Mouse (Mus musculus): ENCODE results near the gene Edem1. TPM values are rescaled to one million over a fixed set of nuclear protein-coding genes. Genes with fewer than 3 reads are reported as not detected.
"Not testable (repeated sequence)": the region's sequence is repeated elsewhere in the genome, so short reads cannot be mapped to it uniquely, and the experiment has no call there.

Edem1 gene
- polyA plus RNA-seq, 1 experiment from 2014 or later = 25.0 TPM

- no peak for DNase-seq (ENCODE audit: low spot score)
- Histone ChIP-seq H3K4me1 (replicated peaks; ENCODE audit: control insufficient read depth, insufficient read depth, low read length) (no peaks in the 10 kb centered on the region), H3K27me3 (replicated peaks; ENCODE audit: control insufficient read depth, insufficient read depth, low read length) (no peaks in the 10 kb centered on the region), H3K4me3 (ENCODE audit: low read depth, low read length) (no peak overlapping the region), H3K9ac (ENCODE audit: low read depth, low read length) (no peak overlapping the region), H3K9me3 (ENCODE audit: control insufficient read depth, low read length) (no peaks in the 10 kb centered on the region), H3K4me2 (no peak overlapping the region), H3K36me3 (ENCODE audit: control insufficient read depth, insufficient read depth, low read length) (peaks cover 20% of the 10 kb centered on the region), H3K27ac (ENCODE audit: low read depth, low read length) (no peak overlapping the region)
- 87% methylated on average over 7 of the region's 7 CpGs for WGBS
- no peak for ATAC-seq (replicated peaks; ENCODE audit: low FRiP score)
These were observed 16.3 kb downstream of the Edem1 start for GRCm38 (mm10) chr6:108844771-108845170.

GRCm38 (mm10) chr6:108852088-108852670, 23.7 kb downstream of the Edem1 start:
- no peak overlapping the region for H3K9ac ChIP-seq (ENCODE audit: low read depth, low read length)
- H3K27me3 ChIP-seq (replicated peaks; ENCODE audit: control insufficient read depth, insufficient read depth, low read length) = no peaks in the 10 kb centered on the region
- no peak overlapping the region for H3K27ac ChIP-seq (ENCODE audit: low read depth, low read length)
- no peak overlapping the region for H3K4me3 ChIP-seq (ENCODE audit: low read depth, low read length)
- H3K36me3 ChIP-seq (ENCODE audit: control insufficient read depth, insufficient read depth, low read length) = peaks cover 22% of the 10 kb centered on the region
- no peak overlapping the region for H3K4me2 ChIP-seq
- DNase-seq (ENCODE audit: low spot score) (no peak), ATAC-seq (replicated peaks; ENCODE audit: low FRiP score) (no peak)
- H3K9me3 ChIP-seq (ENCODE audit: control insufficient read depth, low read length) = no peaks in the 10 kb centered on the region
- no peaks in the 10 kb centered on the region for H3K4me1 ChIP-seq (replicated peaks; ENCODE audit: control insufficient read depth, insufficient read depth, low read length)
- WGBS = 90% methylated on average over 8 of the region's 8 CpGs

- H3K36me3 ChIP-seq (ENCODE audit: control insufficient read depth, insufficient read depth, low read length) = peaks cover 22% of the 10 kb centered on the region
- H3K4me3 ChIP-seq (ENCODE audit: low read depth, low read length) = no peak overlapping the region
- H3K4me2 ChIP-seq = no peak overlapping the region
- no peak overlapping the region for H3K9ac ChIP-seq (ENCODE audit: low read depth, low read length)
- no peak overlapping the region for H3K27ac ChIP-seq (ENCODE audit: low read depth, low read length)
- ATAC-seq (replicated peaks; ENCODE audit: low FRiP score) = no peak
- 91% methylated on average over 5 of the region's 5 CpGs for WGBS
- H3K9me3 ChIP-seq (ENCODE audit: control insufficient read depth, low read length) = no peaks in the 10 kb centered on the region
- DNase-seq (ENCODE audit: low spot score) = no peak
- H3K27me3 ChIP-seq (replicated peaks; ENCODE audit: control insufficient read depth, insufficient read depth, low read length) = no peaks in the 10 kb centered on the region
- no peaks in the 10 kb centered on the region for H3K4me1 ChIP-seq (replicated peaks; ENCODE audit: control insufficient read depth, insufficient read depth, low read length)
These were observed 24.5 kb downstream of the Edem1 start for GRCm38 (mm10) chr6:108852986-108853385.

GRCm38 (mm10) chr6:108858583-108858982, 30.1 kb downstream of the Edem1 start:
- H3K27ac ChIP-seq (ENCODE audit: low read depth, low read length) = no peak overlapping the region
- no peak overlapping the region for H3K4me2 ChIP-seq
- DNase-seq (ENCODE audit: low spot score) (no peak), ATAC-seq (replicated peaks; ENCODE audit: low FRiP score) (no peak)
- no peak overlapping the region for H3K4me3 ChIP-seq (ENCODE audit: low read depth, low read length)
- no peak overlapping the region for H3K9ac ChIP-seq (ENCODE audit: low read depth, low read length)
- WGBS = 92% methylated on average over 9 of the region's 9 CpGs
- peaks cover 6% of the 10 kb centered on the region; the same call in 1 of the 2 replicates for H3K36me3 ChIP-seq (ENCODE audit: control insufficient read depth, insufficient read depth, low read length)
- no peaks in the 10 kb centered on the region for H3K9me3 ChIP-seq (ENCODE audit: control insufficient read depth, low read length)
- no peaks in the 10 kb centered on the region for H3K27me3 ChIP-seq (replicated peaks; ENCODE audit: control insufficient read depth, insufficient read depth, low read length)
- H3K4me1 ChIP-seq (replicated peaks; ENCODE audit: control insufficient read depth, insufficient read depth, low read length) = no peaks in the 10 kb centered on the region

- Histone ChIP-seq H3K4me2 (no peak overlapping the region), H3K9ac (ENCODE audit: low read depth, low read length) (no peak overlapping the region), H3K9me3 (ENCODE audit: control insufficient read depth, low read length) (no peaks in the 10 kb centered on the region), H3K4me3 (ENCODE audit: low read depth, low read length) (no peak overlapping the region), H3K27me3 (replicated peaks; ENCODE audit: control insufficient read depth, insufficient read depth, low read length) (no peaks in the 10 kb centered on the region), H3K4me1 (replicated peaks; ENCODE audit: control insufficient read depth, insufficient read depth, low read length) (no peaks in the 10 kb centered on the region), H3K36me3 (ENCODE audit: control insufficient read depth, insufficient read depth, low read length) (no peaks in the 10 kb centered on the region; the same call in 1 of the 2 replicates), H3K27ac (ENCODE audit: low read depth, low read length) (no peak overlapping the region)
- 88% methylated on average over 1 of the region's 1 CpGs for WGBS
- ATAC-seq (replicated peaks; ENCODE audit: low FRiP score) (no peak), DNase-seq (ENCODE audit: low spot score) (no peak)
These were observed 32.8 kb downstream of the Edem1 start for GRCm38 (mm10) chr6:108861226-108861625.

GRCm38 (mm10) chr6:108862548-108862947, 34.1 kb downstream of the Edem1 start:
- Histone ChIP-seq H3K9ac (ENCODE audit: low read depth, low read length) (no peak overlapping the region), H3K4me3 (ENCODE audit: low read depth, low read length) (no peak overlapping the region), H3K9me3 (ENCODE audit: control insufficient read depth, low read length) (no peaks in the 10 kb centered on the region), H3K27me3 (replicated peaks; ENCODE audit: control insufficient read depth, insufficient read depth, low read length) (no peaks in the 10 kb centered on the region), H3K27ac (ENCODE audit: low read depth, low read length) (no peak overlapping the region), H3K36me3 (ENCODE audit: control insufficient read depth, insufficient read depth, low read length) (no peaks in the 10 kb centered on the region), H3K4me2 (no peak overlapping the region), H3K4me1 (replicated peaks; ENCODE audit: control insufficient read depth, insufficient read depth, low read length) (no peaks in the 10 kb centered on the region)
- WGBS = 80% methylated on average over 2 of the region's 2 CpGs
- no peak for DNase-seq (ENCODE audit: low spot score)
- no peak for ATAC-seq (replicated peaks; ENCODE audit: low FRiP score)

DNA sequence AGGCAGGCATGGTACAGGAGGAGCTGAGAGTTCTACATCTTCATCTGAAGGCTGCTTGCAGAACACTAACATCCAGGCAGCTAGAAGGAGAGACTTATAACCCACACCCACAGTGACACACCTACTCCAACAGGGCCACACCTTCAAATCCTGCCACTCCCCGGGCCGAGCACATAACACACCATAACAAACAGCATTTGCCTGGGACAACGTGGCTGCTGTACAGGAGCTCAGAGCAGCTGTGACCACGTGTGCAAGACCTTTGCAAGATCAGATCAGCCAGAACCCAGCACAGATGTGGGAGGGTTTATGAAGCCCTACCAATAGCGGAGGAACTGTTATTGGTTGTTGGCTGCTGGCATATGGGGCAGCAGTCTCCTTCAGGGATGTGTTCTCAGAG, 37.9 kb downstream of the Edem1 start:
- ATAC-seq (replicated peaks; ENCODE audit: low FRiP score) (no peak), DNase-seq (ENCODE audit: low spot score) (no peak)
- H3K27me3 ChIP-seq (replicated peaks; ENCODE audit: control insufficient read depth, insufficient read depth, low read length) = no peaks in the 10 kb centered on the region
- 69% methylated on average over 5 of the region's 5 CpGs for WGBS
- no peaks in the 10 kb centered on the region for H3K4me1 ChIP-seq (replicated peaks; ENCODE audit: control insufficient read depth, insufficient read depth, low read length)
- no peaks in the 10 kb centered on the region for H3K36me3 ChIP-seq (ENCODE audit: control insufficient read depth, insufficient read depth, low read length)
- no peak overlapping the region for H3K27ac ChIP-seq (ENCODE audit: low read depth, low read length)
- H3K4me3 ChIP-seq (ENCODE audit: low read depth, low read length) = no peak overlapping the region
- H3K4me2 ChIP-seq = no peak overlapping the region
- no peak overlapping the region for H3K9ac ChIP-seq (ENCODE audit: low read depth, low read length)
- no peaks in the 10 kb centered on the region for H3K9me3 ChIP-seq (ENCODE audit: control insufficient read depth, low read length)

- not testable (repeated sequence) for H3K4me1 ChIP-seq (replicated peaks; ENCODE audit: control insufficient read depth, insufficient read depth, low read length); H3K9ac ChIP-seq (ENCODE audit: low read depth, low read length); H3K27ac ChIP-seq (ENCODE audit: low read depth, low read length); H3K27me3 ChIP-seq (replicated peaks; ENCODE audit: control insufficient read depth, insufficient read depth, low read length); H3K4me3 ChIP-seq (ENCODE audit: low read depth, low read length); H3K4me2 ChIP-seq; ATAC-seq (replicated peaks; ENCODE audit: low FRiP score); DNase-seq (ENCODE audit: low spot score); H3K36me3 ChIP-seq (ENCODE audit: control insufficient read depth, insufficient read depth, low read length); H3K9me3 ChIP-seq (ENCODE audit: control insufficient read depth, low read length)
- 40% methylated on average over 2 of the region's 2 CpGs for WGBS
These were observed 40.6 kb downstream of the Edem1 start for GRCm38 (mm10) chr6:108869031-108869430.

GRCm38 (mm10) chr6:108870421-108870820, 42.0 kb downstream of the Edem1 start:
- no peaks in the 10 kb centered on the region for H3K9me3 ChIP-seq (ENCODE audit: control insufficient read depth, low read length)
- 84% methylated on average over 2 of the region's 2 CpGs for WGBS
- ATAC-seq (replicated peaks; ENCODE audit: low FRiP score) (no peak), DNase-seq (ENCODE audit: low spot score) (no peak)
- no peaks in the 10 kb centered on the region for H3K27me3 ChIP-seq (replicated peaks; ENCODE audit: control insufficient read depth, insufficient read depth, low read length)
- H3K9ac ChIP-seq (ENCODE audit: low read depth, low read length) = no peak overlapping the region
- no peak overlapping the region for H3K4me2 ChIP-seq
- H3K4me3 ChIP-seq (ENCODE audit: low read depth, low read length) = no peak overlapping the region
- no peak overlapping the region for H3K27ac ChIP-seq (ENCODE audit: low read depth, low read length)
- H3K36me3 ChIP-seq (ENCODE audit: control insufficient read depth, insufficient read depth, low read length) = no peaks in the 10 kb centered on the region
- H3K4me1 ChIP-seq (replicated peaks; ENCODE audit: control insufficient read depth, insufficient read depth, low read length) = no peaks in the 10 kb centered on the region
